Mouse (Mus musculus): Measurements from ENCODE around the gene Cdc42bpa.

Gene Cdc42bpa

GRCm38 (mm10) chr1:180031705-180032548 lies 71.7 kb downstream of the Cdc42bpa start:
- DNase-seq (ENCODE audit: low spot score), result no peak

DNA sequence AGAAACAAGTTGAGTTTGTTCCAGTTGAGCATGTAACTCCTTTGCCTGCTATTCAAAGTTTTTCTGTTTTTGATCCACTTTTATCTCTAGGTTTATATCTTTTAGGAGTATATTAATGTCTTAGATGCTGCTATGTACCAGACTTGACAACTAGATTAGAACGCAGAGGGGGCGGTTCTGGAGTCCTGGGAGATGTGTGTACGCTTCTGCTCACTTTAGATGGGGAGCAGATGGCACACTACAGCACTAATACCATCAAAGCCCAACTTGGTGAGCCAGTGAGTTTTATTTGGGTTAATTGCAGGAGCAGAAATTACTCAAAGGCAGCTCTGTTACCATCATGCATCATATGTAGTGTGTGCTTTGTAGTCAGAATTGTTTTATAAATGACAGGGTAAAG lies 77.2 kb downstream of the Cdc42bpa start:
- peak; percentile 39 for DNase-seq (ENCODE audit: low spot score)

- DNase-seq (ENCODE audit: low spot score), result no peak
Measured at GRCm38 (mm10) chr1:180044160-180044559, 83.9 kb downstream of the Cdc42bpa start.

DNA sequence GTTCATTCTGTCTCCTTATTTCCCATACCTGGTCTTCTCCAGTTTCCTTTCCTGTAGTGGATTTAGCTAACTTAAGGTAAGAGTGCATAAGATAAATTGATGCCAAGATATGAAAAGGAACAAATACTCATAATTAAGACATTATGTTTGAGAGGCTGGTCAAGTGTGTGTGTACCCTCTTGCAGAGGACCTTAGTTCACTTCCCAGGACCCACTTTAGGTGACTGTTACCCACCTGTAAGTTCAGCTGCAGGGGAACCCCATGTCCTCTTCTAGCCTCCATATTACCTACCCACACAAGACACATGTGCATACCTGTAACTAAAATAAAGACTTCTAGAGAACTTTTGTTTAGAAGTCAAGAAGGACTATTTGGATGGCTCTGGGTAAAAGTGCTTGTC lies 84.9 kb downstream of the Cdc42bpa start:
- DNase-seq (ENCODE audit: low spot score), result no peak

DNA sequence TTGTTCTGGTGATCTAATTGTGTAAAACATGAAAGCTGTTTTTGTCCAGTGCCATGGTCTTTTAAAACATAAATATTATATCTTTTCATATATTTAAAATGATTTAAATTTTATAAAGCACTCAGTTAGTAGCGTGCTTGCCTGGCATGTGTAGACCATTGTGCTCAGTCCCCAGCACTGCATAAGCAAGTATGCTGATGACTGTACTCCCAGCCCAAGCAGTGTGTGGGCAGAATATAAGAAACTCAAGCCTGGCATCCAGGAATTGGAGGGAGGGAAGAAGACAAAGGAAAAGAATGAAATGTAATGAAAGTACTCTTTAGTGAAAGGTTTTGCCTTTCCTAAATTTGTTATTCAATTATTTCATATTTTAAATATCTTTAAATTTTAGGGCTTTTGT lies 128.9 kb downstream of the Cdc42bpa start:
- no peak for DNase-seq (ENCODE audit: low spot score)

- no peak for DNase-seq (ENCODE audit: low spot score)
Measured at GRCm38 (mm10) chr1:180098426-180098825, 138.2 kb downstream of the Cdc42bpa start.

DNA sequence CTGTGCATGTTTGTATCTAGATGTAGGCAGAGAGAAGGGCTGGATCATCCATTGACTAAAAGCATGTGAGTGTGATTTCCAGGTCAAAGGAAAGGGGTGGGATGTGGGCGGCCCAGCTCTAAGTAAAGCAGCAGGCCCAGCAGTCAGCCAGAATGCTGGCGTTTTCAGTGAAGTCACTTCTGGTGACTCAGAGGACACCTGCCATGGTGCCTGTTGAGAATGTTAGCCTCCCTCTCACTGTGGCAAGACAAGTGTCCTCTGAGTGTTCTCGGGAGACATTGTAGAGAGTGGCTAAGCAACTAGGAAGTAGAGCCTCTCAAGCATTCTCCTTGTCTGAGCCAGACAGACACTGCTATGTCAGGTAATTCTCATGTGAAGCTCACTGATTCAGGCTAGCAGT lies 144.3 kb downstream of the Cdc42bpa start:
- DNase-seq (ENCODE audit: low spot score), result no peak

GRCm38 (mm10) chr1:180109050-180109449 lies 148.8 kb downstream of the Cdc42bpa start:
- DNase-seq (ENCODE audit: low spot score), result no peak

DNA sequence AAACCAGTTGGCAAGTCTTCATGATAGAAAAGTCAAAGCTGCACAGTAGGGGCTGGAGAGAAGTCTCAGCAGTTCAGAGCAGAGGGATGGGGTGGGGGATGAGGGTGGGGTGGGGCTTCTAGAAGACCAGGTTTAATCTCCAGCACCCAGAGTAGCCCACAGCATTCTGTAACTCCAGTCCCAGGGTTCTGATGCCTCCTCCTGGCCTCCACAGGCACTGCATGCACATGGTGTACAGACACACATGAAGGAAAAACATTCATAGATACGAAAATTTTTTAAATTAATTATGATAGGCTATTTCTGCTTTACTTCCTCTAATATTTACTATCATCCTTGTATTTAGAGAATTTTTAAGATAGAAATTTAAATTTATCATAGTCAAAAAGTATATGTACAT lies 156.3 kb downstream of the Cdc42bpa start:
- DNase-seq (ENCODE audit: low spot score), result no peak

DNA sequence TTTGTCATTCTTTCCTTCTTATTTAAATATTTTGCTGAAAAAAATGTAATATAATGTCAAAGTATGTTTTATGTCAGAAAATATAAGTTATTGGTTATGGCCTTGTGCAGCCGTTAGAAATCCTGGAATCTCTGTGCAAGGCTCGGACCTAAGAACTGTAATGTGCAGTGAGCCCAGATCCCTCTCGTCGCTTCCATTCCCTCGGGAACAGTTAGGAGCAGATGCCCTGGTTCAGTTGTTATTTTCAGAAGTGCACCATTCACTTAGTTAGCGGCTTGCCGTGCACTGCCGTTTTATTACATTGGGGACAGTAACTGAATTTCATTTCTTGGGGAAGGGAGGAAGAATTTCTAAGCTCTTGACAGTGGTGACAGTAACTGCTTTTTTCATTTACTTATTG lies 158.0 kb downstream of the Cdc42bpa start:
- no peak for DNase-seq (ENCODE audit: low spot score)

GRCm38 (mm10) chr1:180128077-180128792 lies 168.0 kb downstream of the Cdc42bpa start:
- no peak for DNase-seq (ENCODE audit: low spot score)

DNA sequence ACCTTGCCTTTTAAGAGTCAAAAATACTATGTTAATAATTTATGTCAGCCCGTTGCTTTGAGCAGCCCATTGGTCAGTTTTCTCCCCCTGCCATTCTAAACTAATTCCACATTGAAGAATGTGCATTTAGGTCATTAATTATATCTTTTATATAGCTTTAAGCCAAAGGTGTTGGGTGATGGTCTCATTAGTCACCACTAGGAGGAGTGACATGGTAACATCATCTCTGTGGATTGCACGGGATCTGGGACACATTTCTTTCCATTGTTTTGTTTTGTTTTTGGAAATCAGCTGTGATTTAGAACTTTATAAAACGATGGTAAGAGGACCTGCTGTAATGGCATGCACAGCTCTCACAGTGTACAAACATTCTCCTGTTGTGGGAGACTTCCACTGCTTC lies 171.1 kb downstream of the Cdc42bpa start:
- DNase-seq (ENCODE audit: low spot score), result no peak

DNA sequence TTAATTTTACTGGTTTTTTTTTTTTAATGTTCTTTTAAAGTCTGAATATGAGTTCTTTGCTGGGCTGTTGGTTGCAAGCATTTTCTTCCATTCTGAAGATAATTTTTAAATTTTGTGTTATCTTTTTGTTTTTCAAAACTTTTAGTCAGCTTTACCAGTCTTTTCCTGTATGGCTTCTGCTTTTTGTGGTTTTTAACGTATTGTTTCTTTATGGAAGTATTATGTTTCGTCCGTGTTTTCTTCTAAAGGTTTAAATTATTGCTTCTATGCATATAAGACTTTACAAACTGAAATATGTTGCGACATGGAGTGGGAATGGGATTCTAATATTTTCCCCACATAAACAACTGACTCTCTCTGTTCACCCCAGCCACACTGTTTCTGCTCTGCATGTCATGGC lies 171.9 kb downstream of the Cdc42bpa start:
- DNase-seq (ENCODE audit: low spot score), result no peak

DNA sequence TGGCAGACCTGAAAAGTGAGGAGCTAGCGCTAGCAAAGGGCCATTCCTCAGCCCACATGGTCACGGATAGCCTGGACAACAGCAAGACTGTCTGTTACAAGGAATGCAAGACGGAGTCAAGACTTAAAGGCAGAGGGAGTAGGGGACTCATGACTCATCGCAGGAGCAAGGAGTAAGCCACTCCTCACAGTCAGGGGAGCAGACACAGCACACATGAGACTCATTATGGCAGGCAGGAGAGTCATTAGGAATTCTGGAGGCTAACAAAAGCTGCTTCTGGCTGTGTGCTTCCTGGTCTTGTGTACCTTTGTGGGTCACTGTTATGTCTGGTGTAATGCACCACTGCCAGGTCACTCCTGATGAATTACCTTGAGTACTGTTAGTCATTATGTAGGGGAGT lies 178.9 kb downstream of the Cdc42bpa start:
- no peak for DNase-seq (ENCODE audit: low spot score)

GRCm38 (mm10) chr1:180140970-180141369 lies 180.7 kb downstream of the Cdc42bpa start:
- DNase-seq (ENCODE audit: low spot score), result peak; percentile 9

- DNase-seq (ENCODE audit: low spot score), result no peak
Measured at GRCm38 (mm10) chr1:180148036-180148435, 187.8 kb downstream of the Cdc42bpa start.

- no peak for DNase-seq (ENCODE audit: low spot score)
Measured at GRCm38 (mm10) chr1:180148563-180148962, 188.3 kb downstream of the Cdc42bpa start.

GRCm38 (mm10) chr1:180151191-180151590 lies 190.9 kb downstream of the Cdc42bpa start:
- no peak for DNase-seq (ENCODE audit: low spot score)

DNA sequence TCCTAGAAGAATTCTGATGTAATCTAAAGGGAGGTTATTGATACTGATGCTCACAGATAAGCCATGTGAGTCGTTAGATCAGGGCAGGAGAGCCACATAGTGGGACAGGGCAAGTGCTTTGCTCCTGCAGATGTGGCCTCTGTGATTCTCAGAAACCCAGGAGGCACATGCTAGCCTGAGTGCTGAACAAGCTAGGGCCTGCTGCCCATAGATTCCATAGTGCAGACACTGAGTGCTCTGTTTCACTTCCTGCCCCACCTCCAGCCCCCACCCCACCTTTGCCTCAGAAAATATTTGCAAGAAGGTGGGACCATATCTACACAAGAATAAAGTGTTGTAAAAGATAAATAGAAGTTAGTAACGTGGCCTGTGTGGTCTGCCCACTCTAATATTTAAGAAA lies 198.4 kb downstream of the Cdc42bpa start:
- no peak for DNase-seq (ENCODE audit: low spot score)

DNA sequence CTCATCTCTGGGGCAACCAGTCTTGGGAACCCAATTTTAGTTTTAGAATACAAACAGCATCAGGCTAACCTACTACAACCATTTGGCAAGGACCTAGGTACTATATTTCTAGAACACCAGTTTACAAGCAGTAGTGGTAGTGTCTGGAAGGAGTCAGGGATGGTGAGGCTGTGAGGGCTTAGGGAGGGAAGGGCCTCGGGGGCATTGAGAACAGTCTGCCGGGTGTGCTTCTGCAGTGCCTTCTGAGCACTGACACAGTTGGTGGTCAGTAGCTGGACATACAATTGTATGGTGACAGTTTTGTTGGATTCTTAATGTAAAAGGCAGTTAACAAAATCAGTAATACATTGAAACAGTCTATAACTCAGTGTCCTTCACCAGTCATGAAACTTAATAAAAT lies 200.3 kb downstream of the Cdc42bpa start:
- no peak for DNase-seq (ENCODE audit: low spot score)

- no peak for DNase-seq (ENCODE audit: low spot score)
Measured at GRCm38 (mm10) chr1:180161160-180161559, 200.9 kb downstream of the Cdc42bpa start.

GRCm38 (mm10) chr1:180161566-180162355 lies 201.5 kb downstream of the Cdc42bpa start:
- DNase-seq (ENCODE audit: low spot score), result no peak

- no peak for DNase-seq (ENCODE audit: low spot score)
Measured at GRCm38 (mm10) chr1:180162986-180163385, 202.7 kb downstream of the Cdc42bpa start.
